Mouse (Mus musculus): ENCODE data around the gene Pmp22. TPM values are rescaled to one million over a fixed set of nuclear protein-coding genes. Genes with fewer than 3 reads are reported as not detected.

The Pmp22 gene
- 110 TPM for polyA plus RNA-seq (2014; fragmentation: Illumina TruSeq; extraction: RNeasy Lipid Tissue Mini Kit (QIAGEN cat#74804); ENCODE audit: low read depth, low replicate concordance)

GRCm38 (mm10) chr11:63128784-63129183 is at the start of gene Pmp22:
Pmp22 (plus strand) TSS chr11:63128982.

Other genes with a start within 250 kb of the Pmp22 start
- 86.3 TPM for gene Tvp23b, start 249.5 kb upstream of the Pmp22 start, polyA plus RNA-seq (2014; fragmentation: Illumina TruSeq; extraction: RNeasy Lipid Tissue Mini Kit (QIAGEN cat#74804); ENCODE audit: low read depth, low replicate concordance)
- gene Cdrt4, start 177.8 kb upstream of the Pmp22 start, polyA plus RNA-seq (2014; fragmentation: Illumina TruSeq; extraction: RNeasy Lipid Tissue Mini Kit (QIAGEN cat#74804); ENCODE audit: low read depth, low replicate concordance), result 9.6 TPM
- 3.0 TPM for gene Tekt3, start 67.3 kb upstream of the Pmp22 start, polyA plus RNA-seq (2014; fragmentation: Illumina TruSeq; extraction: RNeasy Lipid Tissue Mini Kit (QIAGEN cat#74804); ENCODE audit: low read depth, low replicate concordance)

All from adipose tissue, adult 10 weeks (tissue).